Mouse (Mus musculus) gastrocnemius, postnatal 36 days (tissue): ENCODE measurements around the gene Spem1. TPM values are rescaled to one million over a fixed set of nuclear protein-coding genes. Genes with fewer than 3 reads are reported as not detected.

Source experiments
- DNase-seq, 2 experiments: peaks; one replicate each; pipeline ENCODE4 v3.0.0; 2022
- intact Hi-C: fragments of 180-260 bp; cut with DNase I; formaldehyde crosslinking; loops from one replicate; pipeline ENCODE4 v1.15.1; 2025
- total RNA-seq, 2 experiments: library from RNA; stranded (reverse); gene quantifications; 2 replicates each; pipeline ENCODE4 v1.2.3; 2021

Gene Spem1
- total RNA-seq, 2 experiments from 2014 or later = not detected

- intact Hi-C loops = loop anchor here (5.0 kb wide), 1 partner anchor 35 kb away; the partner anchor contains the start of gene Fgf11
- DNase-seq = no peak
Observed at GRCm38 (mm10) chr11:69837604-69837951, 15.6 kb upstream of the Spem1 start, which contains the start of gene Nlgn2. Gene Nlgn2, minus strand, starts transcription at chr11:69837784.

GRCm38 (mm10) chr11:69836703-69837576, 15.0 kb upstream of the Spem1 start:
- intact Hi-C loops = loop anchor here (5.0 kb wide), 1 partner anchor 35 kb away; the partner anchor contains the start of gene Fgf11
- peak; percentile 26 to 45 for DNase-seq

- intact Hi-C loops = loop anchor here (5.0 kb wide), 1 partner anchor 34 kb away; the partner anchor contains the start of gene Fgf11
- DNase-seq = no peak
Observed at GRCm38 (mm10) chr11:69835966-69836335, 14.0 kb upstream of the Spem1 start.

- intact Hi-C loops = loop anchor here (5.0 kb wide), 1 partner anchor 33 kb away; the partner anchor contains the start of gene Fgf11
- DNase-seq = no peak
Observed at GRCm38 (mm10) chr11:69835326-69835965, 13.5 kb upstream of the Spem1 start.

- intact Hi-C loops = no loop called here
- no peak for DNase-seq
Observed at GRCm38 (mm10) chr11:69834001-69834549, 12.1 kb upstream of the Spem1 start.

- intact Hi-C loops = no loop called here
- no peak for DNase-seq
Observed at GRCm38 (mm10) chr11:69833554-69833953, 11.6 kb upstream of the Spem1 start.

GRCm38 (mm10) chr11:69828832-69829231, 6.9 kb upstream of the Spem1 start:
- no peak for DNase-seq
- intact Hi-C loops = no loop called here

GRCm38 (mm10) chr11:69823456-69823855, 1.5 kb upstream of the Spem1 start:
- intact Hi-C loops = no loop called here
- no peak for DNase-seq

GRCm38 (mm10) chr11:69818871-69819270, 3.1 kb downstream of the Spem1 start:
- no peak for DNase-seq
- intact Hi-C loops = no loop called here

GRCm38 (mm10) chr11:69818365-69818764, 3.6 kb downstream of the Spem1 start, which contains the start of gene Spem2:
Gene Spem2, minus strand, starts transcription at chr11:69818465.
- intact Hi-C loops = no loop called here
- DNase-seq = no peak

GRCm38 (mm10) chr11:69816520-69816919, 5.5 kb downstream of the Spem1 start:
- intact Hi-C loops = no loop called here
- DNase-seq = no peak

- intact Hi-C loops = no loop called here
- no peak for DNase-seq
Observed at GRCm38 (mm10) chr11:69815155-69815554, 6.8 kb downstream of the Spem1 start, which contains the start of gene Gm39566. Gene Gm39566, minus strand, starts transcription at chr11:69815298.

GRCm38 (mm10) chr11:69810280-69810679, 11.7 kb downstream of the Spem1 start:
- intact Hi-C loops = no loop called here
- DNase-seq = no peak

GRCm38 (mm10) chr11:69807641-69808040, 14.3 kb downstream of the Spem1 start:
- DNase-seq = no peak
- intact Hi-C loops = no loop called here

- DNase-seq = no peak
- intact Hi-C loops = no loop called here
Observed at GRCm38 (mm10) chr11:69806378-69806777, 15.6 kb downstream of the Spem1 start.

- no peak for DNase-seq
- intact Hi-C loops = loop anchor here (5.0 kb wide), 3 partner anchors 32 to 72 kb away; partner anchors contain the start of genes Nlgn2, Slc35g3, Tmem256 and Tmem95
Observed at GRCm38 (mm10) chr11:69804972-69805909, 16.7 kb downstream of the Spem1 start, which contains the start of gene Tmem102. Gene Tmem102, minus strand, starts transcription at chr11:69805624.

- intact Hi-C loops = loop anchor here (5.0 kb wide), 3 partner anchors 33 to 73 kb away; partner anchors contain the start of genes Nlgn2, Slc35g3, Tmem256 and Tmem95
- no peak for DNase-seq
Observed at GRCm38 (mm10) chr11:69804652-69804940, 17.4 kb downstream of the Spem1 start.

GRCm38 (mm10) chr11:69803786-69804651, 18.0 kb downstream of the Spem1 start:
- peak; percentile 68 for DNase-seq
- intact Hi-C loops = loop anchor here (5.0 kb wide), 3 partner anchors 33 to 73 kb away; partner anchors contain the start of genes Nlgn2, Slc35g3, Tmem256 and Tmem95

- DNase-seq = no peak
- intact Hi-C loops = loop anchor here (5.0 kb wide), 3 partner anchors 34 to 74 kb away; partner anchors contain the start of genes Nlgn2, Slc35g3, Tmem256 and Tmem95
Observed at GRCm38 (mm10) chr11:69803328-69803727, 18.7 kb downstream of the Spem1 start.
